25 mouse cellular contexts compared by ENCODE assay signal in the genomic region with DNA sequence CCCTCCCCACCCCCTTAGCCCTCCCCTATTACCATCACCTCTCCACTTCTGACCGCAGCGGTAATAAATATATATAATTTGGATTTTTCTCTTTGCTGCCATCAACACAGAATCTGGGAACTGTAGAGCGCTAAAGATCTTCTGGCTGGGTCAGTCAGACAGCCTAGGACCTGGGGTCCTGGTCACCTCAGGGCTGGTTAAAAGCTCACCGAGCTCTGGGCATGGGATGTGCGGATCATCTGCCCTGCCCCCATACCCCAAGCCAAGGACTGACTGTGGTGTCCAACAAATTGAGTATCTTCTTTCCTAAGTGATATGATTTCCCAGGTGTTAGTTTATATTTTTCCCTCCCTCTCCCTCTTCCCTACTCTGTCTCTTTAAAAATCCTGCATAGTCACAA. TPM values are rescaled to one million over a fixed set of nuclear protein-coding genes. Genes with fewer than 3 reads are reported as not detected.
DNase-seq lines count a peak whose midpoint lies in the region; ATAC-seq and TF ChIP-seq lines count a peak whose summit lies in the region.
"Had no signal": no experiment of that assay in that cellular context is flagged by ENCODE, and none has a peak within 500 bp of the region (broad histone marks: within the 10 kb centered on the region; RNA-seq: fewer than 3 reads in every experiment).

No protein-coding gene starts in this region.

- H3K4me1 ChIP-seq in midbrain, embryonic 11.5 days (ENCODE audit: control insufficient read depth, insufficient read depth, low read length): peaks cover 34% of the 10 kb centered on the region
- H3K4me1 ChIP-seq in midbrain, postnatal 0 days (ENCODE audit: insufficient read depth, low read length): no peaks in the 10 kb centered on the region
- peaks cover 38% of the 10 kb centered on the region for H3K4me1 ChIP-seq in limb, embryonic 11.5 days (ENCODE audit: control insufficient read depth, insufficient read depth, low read length)
- H3K4me1 ChIP-seq in limb, embryonic 15.5 days: peaks cover 59% of the 10 kb centered on the region
- H3K4me1 ChIP-seq in neural tube, embryonic 14.5 days (ENCODE audit: control insufficient read depth, insufficient read depth, low read length): peaks cover 11% of the 10 kb centered on the region

- no peak overlapping the region for H3K4me3 ChIP-seq in midbrain, embryonic 11.5 days (ENCODE audit: low read depth, low read length)
- H3K4me3 ChIP-seq in midbrain, postnatal 0 days (ENCODE audit: low read depth, low read length): no peak overlapping the region
- H3K4me3 ChIP-seq in limb, embryonic 11.5 days (ENCODE audit: low read depth, low read length): peak overlapping the region; percentile 9; the same call in 1 of the 2 replicates
- H3K4me3 ChIP-seq in limb, embryonic 15.5 days: no peak overlapping the region
- H3K4me3 ChIP-seq in neural tube, embryonic 14.5 days (ENCODE audit: low read depth, low read length): peak overlapping the region; percentile 9; the same call in 1 of the 2 replicates
- H3K4me3 ChIP-seq: forebrain, embryonic 13.5 days; heart, embryonic 10.5 days; heart, embryonic 15.5 days; lung, embryonic 15.5 days had no signal

- no peak for TF ChIP-seq CTCF in midbrain, postnatal 0 days (IDR thresholded peaks at IDR 0.05)

- H3K9ac ChIP-seq in midbrain, embryonic 11.5 days (ENCODE audit: low read length): no peak overlapping the region
- no peak overlapping the region for H3K9ac ChIP-seq in midbrain, postnatal 0 days (replicated peaks; ENCODE audit: low read length, poor library complexity, severe bottlenecking)
- H3K9ac ChIP-seq in limb, embryonic 11.5 days (ENCODE audit: low read length): peak overlapping the region; percentile 56; the same call in 1 of the 2 replicates
- H3K9ac ChIP-seq in limb, embryonic 15.5 days: no peak overlapping the region
- peak overlapping the region; percentile 80; the same call in 1 of the 2 replicates for H3K9ac ChIP-seq in neural tube, embryonic 14.5 days (replicated peaks; ENCODE audit: low read depth, low read length)
- H3K9ac ChIP-seq: forebrain, embryonic 13.5 days; heart, embryonic 15.5 days; lung, embryonic 15.5 days had no signal

- 19% methylated on average over 5 of the region's 5 CpGs for WGBS in midbrain, embryonic 11.5 days
- 18% methylated on average over 5 of the region's 5 CpGs for WGBS in midbrain, postnatal 0 days
- 8% methylated on average over 5 of the region's 5 CpGs for WGBS in limb, embryonic 11.5 days
- 32% methylated on average over 5 of the region's 5 CpGs for WGBS in limb, embryonic 15.5 days
- WGBS in neural tube, embryonic 14.5 days: 2% methylated on average over 5 of the region's 5 CpGs

- peak; percentile 87 for DNase-seq in midbrain, embryonic 11.5 days (ENCODE audit: low spot score, missing footprints)
- DNase-seq in midbrain, postnatal 0 days (ENCODE audit: low spot score): no peak
- no peak for DNase-seq in limb, embryonic 11.5 days (ENCODE audit: low spot score)
- no peak for DNase-seq in urinary bladder, postnatal 25 days (ENCODE audit: low spot score)
- DNase-seq in adrenal gland, postnatal 4 days (ENCODE audit: low spot score in 2 of 2): no peak
- DNase-seq in left cerebral cortex, adult 11 months (ENCODE audit: low spot score): no peak
- DNase-seq: B cell, adult 2 months; cerebellum, adult 8-10 months; cerebellum, postnatal 25 days; gastrocnemius, postnatal 14 days; kidney, adult 9 months; kidney, postnatal 10 days; layer of hippocampus, adult 9-11 months had no signal

- H3K27me3 ChIP-seq in midbrain, embryonic 11.5 days (ENCODE audit: control insufficient read depth, insufficient read depth, low read length): peaks cover 98% of the 10 kb centered on the region
- peaks cover 75% of the 10 kb centered on the region for H3K27me3 ChIP-seq in midbrain, postnatal 0 days (ENCODE audit: insufficient read depth, low read length)
- peaks cover 24% of the 10 kb centered on the region for H3K27me3 ChIP-seq in limb, embryonic 11.5 days (ENCODE audit: control insufficient read depth, insufficient read depth, low read length)
- peaks cover 89% of the 10 kb centered on the region for H3K27me3 ChIP-seq in limb, embryonic 15.5 days
- H3K27me3 ChIP-seq in neural tube, embryonic 14.5 days (ENCODE audit: control insufficient read depth, insufficient read depth, low read length): peaks cover 42% of the 10 kb centered on the region

- H3K36me3 ChIP-seq in midbrain, embryonic 11.5 days (ENCODE audit: control insufficient read depth, insufficient read depth, low read length): no peaks in the 10 kb centered on the region
- H3K36me3 ChIP-seq in midbrain, postnatal 0 days (ENCODE audit: insufficient read depth, low read length): no peaks in the 10 kb centered on the region
- no peaks in the 10 kb centered on the region for H3K36me3 ChIP-seq in limb, embryonic 11.5 days (ENCODE audit: control insufficient read depth, insufficient read depth, low read length)
- no peaks in the 10 kb centered on the region for H3K36me3 ChIP-seq in limb, embryonic 15.5 days
- no peaks in the 10 kb centered on the region for H3K36me3 ChIP-seq in neural tube, embryonic 14.5 days (ENCODE audit: control insufficient read depth, insufficient read depth, low read length)
- H3K36me3 ChIP-seq: heart, embryonic 10.5 days; heart, embryonic 15.5 days; lung, embryonic 15.5 days had no signal

- H3K4me2 ChIP-seq in midbrain, embryonic 11.5 days: no peak overlapping the region
- H3K4me2 ChIP-seq in midbrain, postnatal 0 days (ENCODE audit: low read depth, low read length, poor library complexity, severe bottlenecking): no peak overlapping the region
- peak overlapping the region; percentile 79 for H3K4me2 ChIP-seq in limb, embryonic 11.5 days (ENCODE audit: low read depth, severe bottlenecking)
- peak overlapping the region; percentile 39; the same call in 1 of the 2 replicates for H3K4me2 ChIP-seq in limb, embryonic 15.5 days
- H3K4me2 ChIP-seq in neural tube, embryonic 14.5 days (ENCODE audit: low read depth, low read length): peak overlapping the region; percentile 55
- H3K4me2 ChIP-seq: forebrain, embryonic 13.5 days; heart, embryonic 15.5 days; liver, embryonic 11.5 days; lung, embryonic 15.5 days had no signal

- no peak overlapping the region for H3K27ac ChIP-seq in midbrain, embryonic 11.5 days (ENCODE audit: low read depth, low read length)
- H3K27ac ChIP-seq in midbrain, postnatal 0 days (ENCODE audit: low read depth, low read length): no peak overlapping the region
- H3K27ac ChIP-seq in limb, embryonic 11.5 days (replicated peaks; ENCODE audit: low read depth, low read length): peak overlapping the region; percentile 53; the same call in 1 of the 2 replicates
- H3K27ac ChIP-seq in limb, embryonic 15.5 days: peak overlapping the region; percentile 43; the same call in 1 of the 2 replicates
- peak overlapping the region; percentile 12; the same call in 1 of the 2 replicates for H3K27ac ChIP-seq in neural tube, embryonic 14.5 days (ENCODE audit: low read depth, low read length)
- H3K27ac ChIP-seq: forebrain, embryonic 13.5 days; heart, embryonic 10.5 days; heart, embryonic 15.5 days; lung, embryonic 15.5 days had no signal

- no peaks in the 10 kb centered on the region for H3K9me3 ChIP-seq in midbrain, embryonic 11.5 days (ENCODE audit: control insufficient read depth, low read length)
- H3K9me3 ChIP-seq in midbrain, postnatal 0 days (ENCODE audit: low read length): no peaks in the 10 kb centered on the region
- no peaks in the 10 kb centered on the region for H3K9me3 ChIP-seq in limb, embryonic 11.5 days (ENCODE audit: control insufficient read depth, low read length)
- no peaks in the 10 kb centered on the region for H3K9me3 ChIP-seq in limb, embryonic 15.5 days
- no peaks in the 10 kb centered on the region for H3K9me3 ChIP-seq in neural tube, embryonic 14.5 days (ENCODE audit: control insufficient read depth, low read length)
- H3K9me3 ChIP-seq: forebrain, embryonic 13.5 days; heart, embryonic 10.5 days; heart, embryonic 15.5 days; lung, embryonic 15.5 days had no signal

- no peak for ATAC-seq in midbrain, embryonic 11.5 days (ENCODE audit: low FRiP score)
- ATAC-seq in midbrain, postnatal 0 days (ENCODE audit: low FRiP score): no peak
- ATAC-seq in limb, embryonic 11.5 days (ENCODE audit: insufficient number of reproducible peaks, low FRiP score, low TSS enrichment, low read depth): no peak
- ATAC-seq in limb, embryonic 15.5 days (ENCODE audit: insufficient number of reproducible peaks, low FRiP score, low TSS enrichment, low read depth): no peak
- no peak for ATAC-seq in neural tube, embryonic 14.5 days (ENCODE audit: low read depth)
- ATAC-seq: forebrain, embryonic 13.5 days; intestine, postnatal 0 days had no signal

RNA-seq across cellular contexts. Expression of a gene that starts 6.4 kb away (rescaled TPM):
- 2.0 and 2.2 TPM in 2 replicates for polyA plus RNA-seq in midbrain, embryonic 11.5 days (2014; fragmentation: Nextera tagmentation; extraction: Ambion mirVana)
- total RNA-seq in midbrain, postnatal 0 days (2014; rRNA removed): 7.0 and 8.4 TPM in 2 replicates
- polyA plus RNA-seq in midbrain, postnatal 0 days (2015; fragmentation: Nextera tagmentation; extraction: Ambion mirVana): 0.65 and 0.83 TPM in 2 replicates
- 10.2 and 10.6 TPM in 2 replicates for polyA plus RNA-seq in limb, embryonic 11.5 days (2014; fragmentation: Nextera tagmentation; extraction: Ambion mirVana)
- polyA plus RNA-seq in limb, embryonic 15.5 days (2015; fragmentation: Nextera tagmentation; extraction: Ambion mirVana): 2.9 and 4.1 TPM in 2 replicates
- 13.1 and 16.3 TPM in 2 replicates for polyA plus RNA-seq in neural tube, embryonic 14.5 days (2014; fragmentation: Nextera tagmentation; extraction: Ambion mirVana)
- total RNA-seq in adrenal gland, postnatal 4 days (2021): 1 to 10 TPM in 1 of 2 experiments, not detected in 1; 1.5 TPM
- total RNA-seq: adrenal gland, adult 18-20 months; granulocyte monocyte progenitor cell, adult 5-6 weeks; megakaryocyte progenitor cell, adult 5-6 weeks had no signal
- polyA plus RNA-seq: heart, embryonic 15.5 days; intestine, postnatal 0 days; liver, embryonic 16.5 days had no signal

Comparison
In these comparisons a context has a peak if more than half of its experiments do, and no peak if none do; other contexts are left out.
1. H3K4me3 ChIP-seq: peak in limb, embryonic 11.5 days (single experiment) and neural tube, embryonic 14.5 days (single experiment); none in midbrain, embryonic 11.5 days (single experiment), midbrain, postnatal 0 days (single experiment) and limb, embryonic 15.5 days (single experiment).
2. H3K9ac ChIP-seq: peak in limb, embryonic 11.5 days (single experiment) and neural tube, embryonic 14.5 days (single experiment); none in midbrain, embryonic 11.5 days (single experiment), midbrain, postnatal 0 days (single experiment) and limb, embryonic 15.5 days (single experiment).
3. H3K27ac ChIP-seq: peak in limb, embryonic 11.5 days (single experiment), limb, embryonic 15.5 days (single experiment) and neural tube, embryonic 14.5 days (single experiment); none in midbrain, embryonic 11.5 days (single experiment) and midbrain, postnatal 0 days (single experiment).
4. H3K4me2 ChIP-seq: peak in limb, embryonic 11.5 days (single experiment), limb, embryonic 15.5 days (single experiment) and neural tube, embryonic 14.5 days (single experiment); none in midbrain, embryonic 11.5 days (single experiment) and midbrain, postnatal 0 days (single experiment).